Mouse (Mus musculus) lung, postnatal 0 days (tissue): ENCODE measurements at regions not wholly inside any gene's neighbourhood (a gene's known extent, or its start where the extent isn't known, plus 50 kb on each side); places are given as distances from the start of the nearest gene placed in this dataset.

Source experiments
- CTCF ChIP-seq: IDR thresholded peaks from 2 replicates; pipeline ENCODE4 v1.5.1; 2016; ENCODE audit warnings: antibody characterized with exemption, mild to moderate bottlenecking
- EP300 ChIP-seq: IDR thresholded peaks from 2 replicates; pipeline ENCODE4 v1.6.1; 2016; ENCODE audit warnings: antibody characterized with exemption, mild to moderate bottlenecking, control low read depth

DNA sequence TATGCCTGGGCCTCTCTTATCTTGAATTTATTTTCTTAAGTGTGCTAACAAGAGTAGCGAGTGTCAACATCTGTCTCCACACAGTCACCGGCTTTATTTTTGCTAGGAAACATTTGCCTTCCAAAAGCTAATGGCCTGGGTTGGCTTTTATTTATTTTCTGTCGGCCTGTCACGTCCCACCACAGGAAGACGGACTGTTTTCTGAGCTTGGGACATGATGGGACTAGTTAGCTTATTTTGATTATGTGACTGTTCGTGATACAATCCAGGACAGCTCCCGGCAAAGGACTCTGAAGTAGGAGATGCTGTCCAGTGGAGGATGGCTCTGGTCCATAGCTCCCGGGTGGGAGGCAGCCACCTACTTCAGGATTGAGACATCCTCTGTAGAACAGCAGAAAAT lies 372.5 kb downstream of the Wdr11 start:
- no peak for TF ChIP-seq EP300
- TF ChIP-seq CTCF = no peak
